Mouse (Mus musculus): ENCODE measurements around the gene Lman2.

DNA sequence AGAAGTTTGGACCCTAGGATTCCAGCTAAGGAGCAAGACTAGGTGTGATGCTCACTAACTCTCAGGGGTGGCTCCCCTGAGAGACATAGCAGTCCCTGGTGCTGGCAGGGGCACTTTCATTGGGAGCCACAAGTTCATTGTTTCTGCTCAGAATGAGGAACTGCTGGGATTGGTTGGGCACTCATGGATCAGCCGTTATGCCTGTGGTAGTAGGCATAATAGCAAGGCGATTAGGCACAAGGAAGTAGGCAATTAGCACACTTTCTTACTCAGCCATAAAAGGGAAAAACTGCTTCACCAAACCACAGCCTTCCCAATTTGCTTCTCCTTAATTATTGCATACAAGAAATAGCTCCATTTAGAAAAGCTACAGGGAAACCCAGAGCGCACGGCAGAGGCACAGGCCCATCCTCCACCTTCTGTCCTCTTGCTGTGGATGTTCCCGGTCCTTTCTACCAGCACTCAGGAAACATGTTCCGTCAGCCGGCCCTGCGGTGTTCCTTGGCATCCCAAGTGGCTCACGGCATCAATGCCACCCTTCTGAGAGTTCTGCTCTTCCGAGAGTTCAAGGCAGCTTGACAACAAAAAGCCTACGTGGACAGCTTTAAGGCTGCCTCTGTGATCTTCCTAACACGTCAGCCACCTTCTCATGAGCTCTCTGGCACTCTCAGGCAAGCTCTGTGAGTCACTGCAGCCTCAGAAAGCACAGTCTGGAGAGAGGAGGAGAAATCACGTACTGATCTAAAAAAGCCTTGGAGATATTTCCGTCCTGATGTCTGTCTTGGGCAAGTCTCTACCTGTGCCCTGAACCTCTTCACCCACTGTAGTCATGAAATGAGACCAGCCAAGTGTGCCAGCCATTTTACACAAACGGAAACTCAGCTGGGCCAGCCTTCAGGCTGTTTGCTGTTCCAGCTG lies 41.6 kb upstream of the Lman2 start:
- TF ChIP-seq POLR2A (IDR thresholded peaks at IDR 0.05; ENCODE audit: low read depth, low read length) (no peak), CTCF (IDR thresholded peaks at IDR 0.05; ENCODE audit: borderline replicate concordance, insufficient read depth, low read length) (no peak)

All from embryonic fibroblast, embryonic 13.5 days (primary cell).